ENCODE assay signal across 8 mouse cellular contexts in the genomic region with DNA sequence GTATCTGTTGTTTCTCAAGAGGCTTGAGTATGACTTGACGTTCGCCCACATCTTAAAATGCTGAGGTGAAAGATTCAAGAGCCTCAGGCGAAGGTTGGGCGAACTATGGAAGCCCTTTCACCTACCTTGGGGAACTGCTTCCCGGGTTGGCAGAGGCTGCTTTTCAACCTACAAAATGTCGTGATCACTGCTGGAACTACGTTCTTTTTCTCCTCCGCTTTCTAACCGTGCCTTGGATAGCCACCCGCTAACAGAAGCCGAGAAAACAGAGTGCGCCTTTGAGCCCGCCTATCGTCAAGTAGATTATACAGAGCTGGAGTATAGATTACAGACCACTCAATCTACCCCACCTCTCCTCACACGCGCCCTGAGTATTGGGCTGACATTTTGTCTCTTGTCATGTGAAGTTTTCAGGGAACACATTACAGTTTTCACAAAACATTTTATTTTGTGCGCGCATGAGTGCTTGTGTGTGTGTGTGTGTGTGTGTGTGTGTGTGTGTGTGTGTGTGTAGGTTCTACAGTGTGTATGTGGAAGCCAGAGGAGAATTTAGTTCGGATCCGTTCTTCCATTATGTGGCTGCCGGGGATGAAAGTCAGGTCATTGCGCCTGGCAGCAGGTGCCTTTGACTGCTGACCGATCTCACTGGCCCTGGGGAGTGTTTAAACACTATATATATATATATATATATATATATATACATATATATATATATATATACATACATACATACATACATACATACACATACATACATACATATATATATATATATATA. TPM values are rescaled to one million over a fixed set of nuclear protein-coding genes. Genes with fewer than 3 reads are reported as not detected.
A peak's percentile ranks its signal among the peaks of the same experiment; 100 is the strongest.
DNase-seq lines count a peak whose midpoint lies in the region; ATAC-seq and TF ChIP-seq lines count a peak whose summit lies in the region.

No protein-coding gene starts in this region.

- peak overlapping the region; percentile 58 for H3K9ac ChIP-seq in forebrain, embryonic 13.5 days
- H3K9ac ChIP-seq in kidney, embryonic 15.5 days, result peak overlapping the region; percentile 27; the same call in 1 of the 2 replicates

- H3K27ac ChIP-seq in forebrain, embryonic 13.5 days, result no peak overlapping the region
- peak overlapping the region; percentile 90 for H3K27ac ChIP-seq in kidney, embryonic 15.5 days
- H3K27ac ChIP-seq in testis, adult 2 months (ENCODE audit: control insufficient read depth, insufficient read depth, low read depth, low read length), result no peak overlapping the region; the same call in 1 of the 2 replicates

- peak overlapping the region; percentile 41 for H3K4me3 ChIP-seq in forebrain, embryonic 13.5 days
- H3K4me3 ChIP-seq in kidney, embryonic 15.5 days (replicated peaks), result peak overlapping the region; percentile 42
- H3K4me3 ChIP-seq in megakaryocyte, embryonic 14.5 days (replicated peaks), result peak overlapping the region; percentile 86
- peak overlapping the region; percentile 94 for H3K4me3 ChIP-seq in testis, adult 2 months (ENCODE audit: control insufficient read depth, low read depth, low read length)

- intact Hi-C loops in left cerebral cortex, postnatal 10 days (cut with DNase I), result loop anchor here (10.0 kb wide), 2 partner anchors 367 to 587 kb away; no protein-coding TSS in a partner anchor
- intact Hi-C loops in left cerebral cortex, postnatal 4 days (cut with DNase I), result loop anchor here (10.0 kb wide), 1 partner anchor 577 kb away; no protein-coding TSS in a partner anchor

- no peaks in the 10 kb centered on the region for H3K9me3 ChIP-seq in forebrain, embryonic 13.5 days (replicated peaks)
- no peaks in the 10 kb centered on the region for H3K9me3 ChIP-seq in kidney, embryonic 15.5 days (replicated peaks)
- H3K9me3 ChIP-seq in megakaryocyte, embryonic 14.5 days, result no peaks in the 10 kb centered on the region; the same call in 1 of the 2 replicates

- WGBS in forebrain, embryonic 13.5 days, result 33% methylated on average over 18 of the region's 23 CpGs
- WGBS in kidney, embryonic 15.5 days, result 22% methylated on average over 23 of the region's 23 CpGs

- no peaks in the 10 kb centered on the region for H3K27me3 ChIP-seq in forebrain, embryonic 13.5 days
- H3K27me3 ChIP-seq in kidney, embryonic 15.5 days, result no peaks in the 10 kb centered on the region
- H3K27me3 ChIP-seq in megakaryocyte, embryonic 14.5 days (replicated peaks), result peaks cover 32% of the 10 kb centered on the region
- H3K27me3 ChIP-seq in testis, adult 2 months (ENCODE audit: control insufficient read depth, insufficient read depth, low read length), result no peaks in the 10 kb centered on the region

- peaks cover 11% of the 10 kb centered on the region; the same call in 1 of the 2 replicates for H3K4me1 ChIP-seq in forebrain, embryonic 13.5 days
- peaks cover 10% of the 10 kb centered on the region for H3K4me1 ChIP-seq in kidney, embryonic 15.5 days
- peaks cover 13% of the 10 kb centered on the region for H3K4me1 ChIP-seq in megakaryocyte, embryonic 14.5 days
- peaks cover 14% of the 10 kb centered on the region for H3K4me1 ChIP-seq in testis, adult 2 months (ENCODE audit: control insufficient read depth, insufficient read depth, low read length)

- peak; percentile 10 to 36 for DNase-seq in left cerebral cortex, postnatal 10 days (ENCODE audit: extremely low spot score in 1 of 2, low spot score in 2 of 2)
- no peak for DNase-seq in left cerebral cortex, postnatal 4 days
- DNase-seq in brain, embryonic 14.5 days (ENCODE audit: low read depth), result peak; percentile 73
- DNase-seq in cerebellum, postnatal 36 days, result no peak

- H3K4me2 ChIP-seq in forebrain, embryonic 13.5 days, result peak overlapping the region; percentile 67
- H3K4me2 ChIP-seq in kidney, embryonic 15.5 days, result peak overlapping the region; percentile 76

- H3K36me3 ChIP-seq in forebrain, embryonic 13.5 days (ENCODE audit: poor library complexity, severe bottlenecking), result no peaks in the 10 kb centered on the region
- no peaks in the 10 kb centered on the region for H3K36me3 ChIP-seq in kidney, embryonic 15.5 days
- H3K36me3 ChIP-seq in megakaryocyte, embryonic 14.5 days (replicated peaks; ENCODE audit: low read length), result no peaks in the 10 kb centered on the region
- H3K36me3 ChIP-seq in testis, adult 2 months (ENCODE audit: control insufficient read depth, insufficient read depth, low read length), result no peaks in the 10 kb centered on the region

- no peak for TF ChIP-seq CTCF in brain, embryonic 14.5 days (IDR thresholded peaks at IDR 0.05; ENCODE audit: borderline replicate concordance, extremely low read depth, insufficient read depth, insufficient read length)
- no peak for TF ChIP-seq CTCF in testis, adult 2 months (IDR thresholded peaks at IDR 0.05; ENCODE audit: control insufficient read depth, insufficient read depth, insufficient replicate concordance, low read depth, low read length)

- peak; percentile 76 for ATAC-seq in forebrain, embryonic 13.5 days
- peak; percentile 61 for ATAC-seq in kidney, embryonic 15.5 days (replicated peaks; ENCODE audit: low FRiP score)

- no peak for TF ChIP-seq POLR2A in brain, embryonic 14.5 days (IDR thresholded peaks at IDR 0.05; ENCODE audit: borderline replicate concordance, extremely low read depth, insufficient read depth, insufficient read length, poor library complexity, severe bottlenecking)
- no peak for TF ChIP-seq POLR2A in testis, adult 2 months (IDR thresholded peaks at IDR 0.05; ENCODE audit: control insufficient read depth, low read depth, low read length)

RNA-seq across cellular contexts. Expression of a gene that starts 0.7 kb away (rescaled TPM):
- total RNA-seq in left cerebral cortex, postnatal 10 days (2021), result 1 to 10 TPM; 1.0 to 1.1 TPM
- total RNA-seq in left cerebral cortex, postnatal 4 days (2021), result 1 to 10 TPM; 1.1 to 1.2 TPM
- 0.42 and 1.0 TPM in 2 replicates for polyA plus RNA-seq in brain, embryonic 14.5 days (2012; rRNA removed)
- polyA plus RNA-seq in forebrain, embryonic 13.5 days (2015; fragmentation: Nextera tagmentation; extraction: Ambion mirVana), result 0.17 and 0.23 TPM in 2 replicates
- polyA plus RNA-seq in kidney, embryonic 15.5 days (2015; fragmentation: Nextera tagmentation; extraction: Ambion mirVana), result 0.08 TPM in 2 replicates
- not detected in 2 replicates for polyA plus RNA-seq in megakaryocyte, embryonic 14.5 days (2012; ENCODE audit: insufficient read depth, low replicate concordance)
- 9.0 and 9.9 TPM in 2 replicates for polyA plus RNA-seq in testis, adult 2 months (2012; rRNA removed)

RNA-seq across cellular contexts. Expression of a gene that starts 26.0 kb away (rescaled TPM):
- total RNA-seq in left cerebral cortex, postnatal 10 days (2021), result 100 to 1,000 TPM in 1 of 2 experiments, 10 to 100 TPM in 1; 90.2 to 103 TPM
- total RNA-seq in left cerebral cortex, postnatal 4 days (2021), result 10 to 100 TPM; 66.5 to 79.5 TPM
- 89.7 and 105 TPM in 2 replicates for polyA plus RNA-seq in brain, embryonic 14.5 days (2012; rRNA removed)
- polyA plus RNA-seq in forebrain, embryonic 13.5 days (2015; fragmentation: Nextera tagmentation; extraction: Ambion mirVana), result 141 and 146 TPM in 2 replicates
- 202 and 210 TPM in 2 replicates for polyA plus RNA-seq in kidney, embryonic 15.5 days (2015; fragmentation: Nextera tagmentation; extraction: Ambion mirVana)
- polyA plus RNA-seq in megakaryocyte, embryonic 14.5 days (2012; ENCODE audit: insufficient read depth, low replicate concordance), result 22.8 and 87.7 TPM in 2 replicates
- 112 and 129 TPM in 2 replicates for polyA plus RNA-seq in testis, adult 2 months (2012; rRNA removed)

Comparison
In these comparisons a context has a peak if more than half of its experiments do, and no peak if none do; other contexts are left out.
1. DNase-seq: peak in left cerebral cortex, postnatal 10 days (2 of 2) and brain, embryonic 14.5 days (single experiment); none in left cerebral cortex, postnatal 4 days (single experiment) and cerebellum, postnatal 36 days (0 of 2).
2. H3K4me3 ChIP-seq: peak in every context shown above with its lines; median percentile 94 in testis, adult 2 months; 86 in megakaryocyte, embryonic 14.5 days; 42 in kidney, embryonic 15.5 days; 41 in forebrain, embryonic 13.5 days.